Mouse (Mus musculus): Measurements from ENCODE around the gene Hmgb1. TPM values are rescaled to one million over a fixed set of nuclear protein-coding genes. Genes with fewer than 3 reads are reported as not detected.

Hmgb1 gene
- polyA plus RNA-seq, 1 experiment from 2014 or later = 136 TPM

DNA sequence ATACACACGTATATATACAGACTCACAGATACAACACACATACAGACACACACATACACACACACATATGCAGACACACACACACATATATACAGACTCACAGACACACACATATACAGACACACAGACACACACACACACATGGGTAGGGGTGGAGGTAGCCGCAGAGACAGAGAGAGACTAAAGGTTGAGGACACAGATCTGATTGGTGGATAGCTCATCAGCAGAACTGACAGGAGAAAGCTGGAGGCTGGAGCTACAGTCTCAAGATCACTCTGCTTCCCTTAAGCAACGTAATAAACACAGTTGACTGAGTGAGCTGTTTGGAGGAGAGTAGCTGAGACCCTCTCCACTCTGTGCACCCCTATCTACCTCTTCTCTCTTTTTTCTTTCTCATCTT, 75.1 kb downstream of the Hmgb1 start:
- TF ChIP-seq CTCF (IDR thresholded peaks at IDR 0.05) = no peak
- no peaks in the 10 kb centered on the region for H3K27me3 ChIP-seq
- no peak for DNase-seq (ENCODE audit: low read depth, low spot score)
- ChIA-PET CTCF (no interaction called here), POLR2A (no interaction called here)
- ATAC-seq = no peak
- in situ Hi-C loops (cut with MboI; ENCODE audit: low pct_unique_long_range_greater_than_20kb) = no loop called here

DNA sequence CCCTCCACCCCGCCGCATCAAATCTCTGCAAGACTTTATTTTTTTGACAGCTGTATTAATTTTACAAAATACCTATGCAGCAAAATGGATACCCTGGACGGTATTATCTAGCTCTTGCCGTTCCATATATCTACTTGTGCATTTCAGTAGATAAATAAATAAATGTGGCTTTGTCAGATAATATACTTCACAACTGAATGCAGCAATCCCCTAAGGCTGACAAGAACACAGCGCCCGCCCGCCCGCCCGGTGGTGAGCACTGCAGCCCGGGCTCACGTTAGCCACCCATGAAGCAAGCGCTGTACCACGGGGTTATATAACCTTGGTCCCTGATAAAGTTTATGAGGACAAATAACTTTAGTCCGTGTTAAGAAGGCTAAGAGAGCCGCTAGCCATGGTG, 76.1 kb downstream of the Hmgb1 start:
- POLR2A ChIA-PET = interaction anchor here (0.6 kb wide), 1 partner anchor 111 kb away, joined by 5 read pairs; no protein-coding TSS in a partner anchor
- in situ Hi-C loops (cut with MboI; ENCODE audit: low pct_unique_long_range_greater_than_20kb) = no loop called here
- no peak for DNase-seq (ENCODE audit: low read depth, low spot score)
- H3K27me3 ChIP-seq = no peaks in the 10 kb centered on the region
- no peak for TF ChIP-seq CTCF (IDR thresholded peaks at IDR 0.05)
- CTCF ChIA-PET = no interaction called here
- no peak for ATAC-seq

DNA sequence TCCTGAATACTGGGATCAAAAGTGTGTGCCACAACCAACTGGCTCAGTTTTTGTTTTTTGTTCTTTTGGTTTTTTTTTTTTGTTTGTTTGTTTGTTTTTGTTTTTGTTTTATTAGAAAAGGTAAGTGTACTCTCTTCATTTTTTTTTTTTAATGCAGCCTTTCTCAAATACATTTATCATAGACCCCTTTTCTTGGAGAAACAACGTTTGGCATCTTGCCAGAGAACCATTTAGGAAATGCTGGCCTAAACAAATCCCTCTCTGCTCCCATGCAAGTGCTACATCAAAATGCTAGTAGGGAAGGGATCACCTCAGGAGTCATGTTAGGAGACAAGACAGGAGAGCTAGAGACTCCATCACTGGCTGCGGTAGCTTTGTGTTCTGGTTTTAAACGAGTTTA, 76.7 kb downstream of the Hmgb1 start:
- CTCF ChIA-PET = interaction anchor here (0.8 kb wide), 1 partner anchor 45 kb away, joined by 3 read pairs; no protein-coding TSS in a partner anchor
- POLR2A ChIA-PET = no interaction called here
- no peak for TF ChIP-seq CTCF (IDR thresholded peaks at IDR 0.05)
- ATAC-seq (no peak), DNase-seq (ENCODE audit: low read depth, low spot score) (no peak)
- no peaks in the 10 kb centered on the region for H3K27me3 ChIP-seq
- in situ Hi-C loops (cut with MboI; ENCODE audit: low pct_unique_long_range_greater_than_20kb) = no loop called here

DNA sequence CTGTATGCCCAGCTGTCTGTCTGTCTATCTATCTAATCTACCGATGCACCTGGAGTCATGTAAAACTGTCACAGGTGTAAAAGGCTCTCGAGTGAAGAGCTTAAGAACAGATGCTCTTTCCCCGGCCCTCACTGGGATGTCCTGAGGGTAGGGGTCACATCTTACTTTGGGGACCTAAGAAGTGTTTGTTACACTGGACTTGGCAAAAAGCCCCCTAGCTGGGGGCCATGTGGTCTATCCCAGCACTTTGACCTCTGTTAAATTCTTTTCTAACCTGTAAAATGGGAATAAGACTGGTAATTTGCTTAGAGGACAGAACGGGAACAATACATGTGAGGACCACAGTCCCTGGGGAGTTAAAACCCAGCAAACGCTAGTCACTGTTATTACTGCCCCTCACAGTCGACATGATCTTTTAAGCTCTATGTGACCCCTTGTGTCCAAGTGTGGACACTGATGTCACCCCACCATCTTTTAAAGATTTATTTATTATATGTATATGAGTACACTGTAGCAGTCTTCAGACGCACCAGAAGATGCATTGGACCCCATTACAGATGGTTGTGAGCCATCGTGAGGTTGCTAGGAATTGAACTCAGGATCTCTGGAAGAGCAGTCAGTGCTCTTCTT, 80.1 kb downstream of the Hmgb1 start:
- CTCF ChIA-PET = no interaction called here
- no peak for DNase-seq (ENCODE audit: low read depth, low spot score)

DNA sequence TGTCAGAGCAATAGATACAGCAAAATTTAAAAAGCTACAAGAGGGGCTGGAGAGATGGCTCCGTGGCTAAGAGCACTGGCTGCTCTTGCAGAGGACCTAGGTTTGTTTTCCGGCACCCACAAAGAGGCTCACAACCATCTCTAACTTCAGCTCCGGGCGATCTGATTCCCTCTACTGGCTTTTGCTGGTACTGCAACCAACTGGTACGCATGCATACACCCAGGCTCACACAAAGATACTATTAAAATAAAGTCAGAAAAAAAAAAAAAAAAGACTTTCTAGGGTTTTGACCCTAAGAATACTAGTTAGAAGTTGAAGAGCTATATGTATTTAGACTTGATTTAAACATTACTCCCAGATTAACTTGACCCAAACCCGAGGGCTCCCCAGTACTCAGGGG, 82.4 kb downstream of the Hmgb1 start:
- H3K27me3 ChIP-seq = no peaks in the 10 kb centered on the region
- POLR2A ChIA-PET = no interaction called here
- in situ Hi-C loops (cut with MboI; ENCODE audit: low pct_unique_long_range_greater_than_20kb) = no loop called here
- no peak for DNase-seq (ENCODE audit: low read depth, low spot score)
- ATAC-seq = no peak
- CTCF ChIA-PET = interaction anchor here (1.8 kb wide), 1 partner anchor 11 kb away, joined by 9 read pairs; no protein-coding TSS in a partner anchor
- no peak for TF ChIP-seq CTCF (IDR thresholded peaks at IDR 0.05)

More for the DNA sequence above, 80.1 kb downstream of the Hmgb1 start:
- ATAC-seq = no peak
- in situ Hi-C loops (cut with MboI; ENCODE audit: low pct_unique_long_range_greater_than_20kb) = no loop called here
- no peaks in the 10 kb centered on the region for H3K27me3 ChIP-seq
- POLR2A ChIA-PET = no interaction called here
- TF ChIP-seq CTCF (IDR thresholded peaks at IDR 0.05) = no peak

DNA sequence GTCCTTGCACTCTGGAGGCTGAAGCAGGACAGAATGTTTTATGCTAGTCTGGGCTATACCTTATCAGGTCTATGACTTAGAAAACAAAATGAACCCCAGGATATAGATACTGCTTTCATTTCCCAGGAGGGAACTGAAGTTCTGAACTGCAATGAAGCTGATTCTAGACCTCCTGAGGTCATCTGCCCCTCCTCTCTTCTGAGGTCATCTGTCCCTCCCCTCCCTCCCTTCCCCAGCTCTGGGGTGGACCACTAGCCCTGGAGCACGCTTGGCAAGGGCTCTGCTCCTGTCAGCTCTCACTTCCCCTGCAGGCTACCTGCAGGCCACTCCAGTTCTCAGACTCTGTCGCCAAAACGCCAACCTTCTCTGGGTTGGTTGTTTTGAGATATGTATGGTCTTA, 84.2 kb downstream of the Hmgb1 start:
- ATAC-seq (no peak), DNase-seq (ENCODE audit: low read depth, low spot score) (no peak)
- no peak for TF ChIP-seq CTCF (IDR thresholded peaks at IDR 0.05)
- in situ Hi-C loops (cut with MboI; ENCODE audit: low pct_unique_long_range_greater_than_20kb) = no loop called here
- no peaks in the 10 kb centered on the region for H3K27me3 ChIP-seq
- ChIA-PET POLR2A (interaction anchor here (0.6 kb wide), 2 partner anchors 9 to 159 kb away, joined by 3 to 5 read pairs; no protein-coding TSS in a partner anchor), CTCF (no interaction called here)

DNA sequence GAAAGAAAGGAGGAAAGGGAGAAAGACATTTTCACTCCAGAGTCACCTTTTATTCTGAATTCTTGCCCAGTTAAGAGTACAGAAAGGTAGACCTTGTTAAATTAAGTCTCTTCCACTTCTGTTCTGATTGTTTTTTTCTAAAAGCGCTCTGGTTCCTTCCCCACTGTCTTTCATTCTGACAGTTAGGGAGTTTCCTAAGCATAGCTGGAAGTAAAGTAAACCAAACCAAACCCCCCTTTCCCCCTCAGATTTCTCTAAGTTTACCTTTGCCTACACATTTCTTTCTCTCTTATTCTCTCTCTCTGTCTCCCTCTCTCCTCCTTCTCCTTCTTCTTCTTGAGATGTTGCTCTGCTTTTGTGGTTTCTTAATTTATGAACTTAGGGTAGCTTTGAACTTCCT, 85.3 kb downstream of the Hmgb1 start:
- H3K27me3 ChIP-seq = no peaks in the 10 kb centered on the region
- ChIA-PET CTCF (no interaction called here), POLR2A (interaction anchor here (0.8 kb wide), 1 partner anchor 33 kb away, joined by 3 read pairs; no protein-coding TSS in a partner anchor)
- in situ Hi-C loops (cut with MboI; ENCODE audit: low pct_unique_long_range_greater_than_20kb) = no loop called here
- no peak for TF ChIP-seq CTCF (IDR thresholded peaks at IDR 0.05)
- no peak for ATAC-seq
- DNase-seq (ENCODE audit: low read depth, low spot score) = no peak

DNA sequence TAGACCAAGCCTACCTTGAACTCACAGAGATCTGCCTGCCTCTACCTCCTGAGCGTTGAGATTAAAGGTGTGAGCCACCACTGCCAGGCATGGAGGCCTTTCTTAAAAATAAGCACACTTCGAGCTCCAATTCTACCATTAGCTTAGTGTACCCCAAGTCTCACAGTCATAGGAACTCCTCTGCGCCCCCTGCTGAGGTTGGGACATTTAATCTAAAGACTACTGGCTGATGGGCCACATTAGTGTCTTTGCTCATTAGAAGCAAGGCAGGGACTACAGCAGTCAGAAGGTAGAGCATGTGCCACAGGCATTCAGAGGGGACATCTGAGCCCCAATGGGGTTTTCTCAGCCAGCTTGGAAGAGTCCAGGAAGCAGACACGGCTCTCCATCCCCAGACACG, 86.4 kb downstream of the Hmgb1 start:
- no peak for TF ChIP-seq CTCF (IDR thresholded peaks at IDR 0.05)
- in situ Hi-C loops (cut with MboI; ENCODE audit: low pct_unique_long_range_greater_than_20kb) = no loop called here
- H3K27me3 ChIP-seq = no peaks in the 10 kb centered on the region
- ATAC-seq (no peak), DNase-seq (ENCODE audit: low read depth, low spot score) (no peak)
- POLR2A ChIA-PET = no interaction called here
- CTCF ChIA-PET = interaction anchor here (1.0 kb wide), 1 partner anchor 17 kb away, joined by 3 read pairs; no protein-coding TSS in a partner anchor

DNA sequence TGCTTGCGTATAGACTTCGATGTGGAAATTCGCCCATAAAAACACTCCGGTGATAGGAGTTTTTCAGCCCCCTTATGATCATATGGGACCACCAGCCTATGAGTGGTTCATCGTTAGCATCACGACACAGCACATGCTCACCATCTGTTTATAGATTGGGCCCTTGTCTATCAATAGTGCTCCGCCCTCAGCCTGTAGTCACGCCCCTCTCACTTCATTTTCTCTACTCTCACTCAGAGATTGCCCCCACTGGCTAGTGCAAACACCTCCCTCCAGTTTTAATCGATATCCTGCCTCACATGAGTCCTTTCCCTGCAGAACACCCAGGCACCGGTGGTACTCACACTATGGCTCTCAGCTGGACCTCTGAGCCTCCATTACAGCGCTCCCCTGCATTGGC, 88.0 kb downstream of the Hmgb1 start:
- ATAC-seq = no peak
- ChIA-PET POLR2A (no interaction called here), CTCF (no interaction called here)
- no peaks in the 10 kb centered on the region for H3K27me3 ChIP-seq
- DNase-seq (ENCODE audit: low read depth, low spot score) = no peak
- no peak for TF ChIP-seq CTCF (IDR thresholded peaks at IDR 0.05)
- in situ Hi-C loops (cut with MboI; ENCODE audit: low pct_unique_long_range_greater_than_20kb) = no loop called here

DNA sequence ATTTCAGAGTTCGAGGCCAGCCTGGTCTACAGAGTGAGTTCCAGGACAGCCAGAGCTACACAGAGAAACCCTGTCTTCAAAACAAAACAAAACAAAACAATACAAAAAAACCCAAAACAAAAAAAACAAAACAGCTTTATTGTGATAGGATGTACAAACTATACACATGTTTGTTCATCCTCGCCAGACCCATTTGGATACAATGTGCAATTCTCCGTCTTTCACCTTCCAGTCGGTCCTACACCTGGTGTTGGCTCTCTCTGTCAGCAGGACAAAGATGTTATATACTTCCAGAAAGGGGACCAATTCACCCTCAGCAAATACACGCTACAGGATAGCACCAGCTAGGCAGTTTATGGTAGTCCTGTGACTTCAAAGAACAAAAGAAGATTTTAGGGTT, 91.4 kb downstream of the Hmgb1 start:
- in situ Hi-C loops (cut with MboI; ENCODE audit: low pct_unique_long_range_greater_than_20kb) = no loop called here
- TF ChIP-seq CTCF (IDR thresholded peaks at IDR 0.05) = no peak
- ChIA-PET CTCF (interaction anchor here (0.9 kb wide), 1 partner anchor 25 kb away, joined by 3 read pairs; no protein-coding TSS in a partner anchor), POLR2A (no interaction called here)
- ATAC-seq (no peak), DNase-seq (ENCODE audit: low read depth, low spot score) (no peak)
- no peaks in the 10 kb centered on the region for H3K27me3 ChIP-seq

DNA sequence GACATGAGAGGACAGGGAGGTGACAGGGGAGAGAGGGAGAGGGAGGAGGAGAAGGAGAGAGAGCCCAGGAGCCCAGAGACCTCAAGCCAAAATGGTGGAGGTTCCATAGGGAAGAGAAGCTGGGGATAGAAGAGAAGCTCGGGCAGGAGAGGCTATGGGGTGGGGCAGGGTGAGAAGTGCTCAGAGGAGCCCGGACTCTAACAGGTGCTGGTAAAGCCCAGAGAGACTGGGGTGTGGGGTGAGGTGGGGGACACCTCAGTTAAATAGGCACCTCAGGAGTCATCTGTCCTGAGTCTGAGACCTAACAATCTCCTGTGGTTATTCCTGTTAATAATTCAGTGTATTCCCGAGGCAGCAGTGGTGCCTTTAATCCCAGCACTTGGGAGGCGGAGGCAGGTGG, 91.8 kb downstream of the Hmgb1 start:
- ChIA-PET CTCF (interaction anchor here (0.9 kb wide), 1 partner anchor 24 kb away, joined by 3 read pairs; no protein-coding TSS in a partner anchor), POLR2A (no interaction called here)
- DNase-seq (ENCODE audit: low read depth, low spot score) = no peak
- ATAC-seq = no peak
- in situ Hi-C loops (cut with MboI; ENCODE audit: low pct_unique_long_range_greater_than_20kb) = no loop called here
- H3K27me3 ChIP-seq = no peaks in the 10 kb centered on the region
- no peak for TF ChIP-seq CTCF (IDR thresholded peaks at IDR 0.05)

All from Patski (cell line).